Mouse (Mus musculus): ENCODE measurements around the gene Ngfr.

DNA sequence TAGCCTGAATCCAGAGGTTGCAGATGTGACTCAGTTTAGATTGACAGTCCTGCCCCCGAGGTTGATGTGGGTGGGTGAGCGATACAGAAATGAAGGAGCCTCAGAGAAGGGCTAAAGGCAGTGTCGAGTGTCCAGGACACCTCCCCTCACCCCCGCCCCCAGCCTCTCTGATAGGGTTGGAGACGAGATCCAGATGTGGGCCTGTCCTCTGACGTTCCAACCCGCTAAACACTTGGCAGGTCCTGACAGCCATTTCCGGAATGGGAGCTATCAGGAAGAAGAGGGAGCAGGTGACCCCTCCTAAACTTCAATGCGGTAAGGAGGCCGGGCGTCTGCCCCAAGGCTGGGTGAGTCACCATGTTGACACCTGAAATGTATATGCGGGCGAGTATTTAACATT is 11.7 kb downstream of the Ngfr start:
- no peak for TF ChIP-seq MYC (IDR thresholded peaks at IDR 0.05; ENCODE audit: low read depth, low read length)
- no peak for TF ChIP-seq ZKSCAN1 (IDR thresholded peaks at IDR 0.05; ENCODE audit: low read depth, low read length)
- TF ChIP-seq CTCF (IDR thresholded peaks at IDR 0.05 in 2 of 3, conservative IDR thresholded peaks at IDR 0.05 in 1 of 3; ENCODE audit: control insufficient read depth in 1 of 3, insufficient read depth in 1 of 3, low read depth in 2 of 3, low read length in 3 of 3, poor library complexity in 1 of 3, severe bottlenecking in 1 of 3), result no peak
- TF ChIP-seq POLR2A (IDR thresholded peaks at IDR 0.05; ENCODE audit: control insufficient read depth in 1 of 2, insufficient read depth in 1 of 2, low read depth in 1 of 2, low read length in 2 of 2, poor library complexity in 1 of 2), result no peak
- TF ChIP-seq USF2 (IDR thresholded peaks at IDR 0.05; ENCODE audit: borderline replicate concordance in 1 of 2, insufficient read depth in 1 of 2, low read depth in 1 of 2, low read length in 2 of 2), result no peak
- TF ChIP-seq MYB (IDR thresholded peaks at IDR 0.05; ENCODE audit: low read depth, low read length), result no peak
- TF ChIP-seq MAFK (IDR thresholded peaks at IDR 0.05; ENCODE audit: borderline replicate concordance, low read depth, low read length), result no peak
- TF ChIP-seq CHD1 (IDR thresholded peaks at IDR 0.05; ENCODE audit: low read depth, low read length), result no peak
- TF ChIP-seq EP300 (IDR thresholded peaks at IDR 0.05; ENCODE audit: low read depth in 1 of 2, low read length in 2 of 2), result no peak
- no peak for TF ChIP-seq MAX (IDR thresholded peaks at IDR 0.05; ENCODE audit: low read length)
- no peak for TF ChIP-seq UBTF (IDR thresholded peaks at IDR 0.05; ENCODE audit: borderline replicate concordance, insufficient read depth, low read depth, low read length)
- no peak for TF ChIP-seq GATA1 (IDR thresholded peaks at IDR 0.05; ENCODE audit: low read depth, low read length)
- no peak for TF ChIP-seq NRF1 (IDR thresholded peaks at IDR 0.05; ENCODE audit: insufficient read depth, low read depth, low read length, poor library complexity, severe bottlenecking)
